Mouse (Mus musculus): ENCODE data around the gene Chrm1.

The Chrm1 gene

GRCm38 (mm10) chr19:8663360-8663839, at the start of gene Chrm1:
Gene Chrm1 (plus strand): TSS chr19:8663789.
- DNase-seq (ENCODE audit: low spot score in 2 of 2) = peak; percentile 46 to 65

GRCm38 (mm10) chr19:8614343-8614742, 49.2 kb upstream of the Chrm1 start:
- DNase-seq (ENCODE audit: low spot score in 2 of 2) = no peak

- no peak for DNase-seq (ENCODE audit: low spot score in 2 of 2)
Observed at GRCm38 (mm10) chr19:8616314-8616713, 47.3 kb upstream of the Chrm1 start.

GRCm38 (mm10) chr19:8617904-8618303, 45.7 kb upstream of the Chrm1 start, which contains the start of gene Slc22a6:
Gene Slc22a6 (plus strand): TSS chr19:8618039.
- DNase-seq (ENCODE audit: low spot score in 2 of 2) = no peak

GRCm38 (mm10) chr19:8621098-8621497, 42.5 kb upstream of the Chrm1 start:
- DNase-seq (ENCODE audit: low spot score in 2 of 2) = no peak

- no peak for DNase-seq (ENCODE audit: low spot score in 2 of 2)
Observed at GRCm38 (mm10) chr19:8630249-8630648, 33.3 kb upstream of the Chrm1 start.

GRCm38 (mm10) chr19:8630826-8631225, 32.8 kb upstream of the Chrm1 start:
- no peak for DNase-seq (ENCODE audit: low spot score in 2 of 2)

GRCm38 (mm10) chr19:8632029-8632428, 31.6 kb upstream of the Chrm1 start:
- DNase-seq (ENCODE audit: low spot score in 2 of 2) = no peak

GRCm38 (mm10) chr19:8642086-8642485, 21.5 kb upstream of the Chrm1 start:
- no peak for DNase-seq (ENCODE audit: low spot score in 2 of 2)

- no peak for DNase-seq (ENCODE audit: low spot score in 2 of 2)
Observed at GRCm38 (mm10) chr19:8646393-8646792, 17.2 kb upstream of the Chrm1 start.

GRCm38 (mm10) chr19:8655833-8656232, 7.8 kb upstream of the Chrm1 start:
- DNase-seq (ENCODE audit: low spot score in 2 of 2) = no peak

- no peak for DNase-seq (ENCODE audit: low spot score in 2 of 2)
Observed at GRCm38 (mm10) chr19:8656341-8656740, 7.2 kb upstream of the Chrm1 start.

- peak; percentile 89 for DNase-seq (ENCODE audit: low spot score in 2 of 2)
Observed at GRCm38 (mm10) chr19:8661821-8662307, 1.7 kb upstream of the Chrm1 start.

- DNase-seq (ENCODE audit: low spot score in 2 of 2) = peak; percentile 88 to 91
Observed at GRCm38 (mm10) chr19:8662337-8662736, 1.3 kb upstream of the Chrm1 start.

GRCm38 (mm10) chr19:8663911-8664421, 377 bp downstream of the Chrm1 start:
- peak; percentile 72 to 77 for DNase-seq (ENCODE audit: low spot score in 2 of 2)

GRCm38 (mm10) chr19:8664859-8665258, 1.3 kb downstream of the Chrm1 start:
- peak; percentile 47 to 48 for DNase-seq (ENCODE audit: low spot score in 2 of 2)

GRCm38 (mm10) chr19:8665746-8666145, 2.2 kb downstream of the Chrm1 start:
- peak; percentile 65 to 72 for DNase-seq (ENCODE audit: low spot score in 2 of 2)

GRCm38 (mm10) chr19:8672859-8673258, 9.3 kb downstream of the Chrm1 start:
- DNase-seq (ENCODE audit: low spot score in 2 of 2) = no peak

- DNase-seq (ENCODE audit: low spot score in 2 of 2) = no peak
Observed at GRCm38 (mm10) chr19:8673336-8674063, 9.9 kb downstream of the Chrm1 start.

- DNase-seq (ENCODE audit: low spot score in 2 of 2) = no peak
Observed at GRCm38 (mm10) chr19:8679031-8679779, 15.6 kb downstream of the Chrm1 start.

GRCm38 (mm10) chr19:8681633-8682362, 18.2 kb downstream of the Chrm1 start:
- DNase-seq (ENCODE audit: low spot score in 2 of 2) = no peak

GRCm38 (mm10) chr19:8682996-8683395, 19.4 kb downstream of the Chrm1 start:
- peak; percentile 68 to 78 for DNase-seq (ENCODE audit: low spot score in 2 of 2)

Measured in right cerebral cortex, adult 2 months (tissue).